Mouse (Mus musculus) heart, adult 2 months (tissue): ENCODE data around the gene Arid5b.

Experiments used
- CTCF ChIP-seq: fragments of 200-600 bp; IDR thresholded peaks from 2 replicates; pipeline ENCODE4 v1.8.1; 2022; ENCODE audit warnings: antibody characterized with exemption, mild to moderate bottlenecking, moderate library complexity
- POLR2A ChIP-seq: fragments of 200-500 bp; IDR thresholded peaks from 2 replicates; pipeline ENCODE4 v1.6.1; 2011; ENCODE audit warnings: mild to moderate bottlenecking, low read depth, low read length, control low read depth; ENCODE audit not compliant: insufficient read depth

- TF ChIP-seq CTCF = no peak
- no peak for TF ChIP-seq POLR2A
Observed at GRCm38 (mm10) chr10:68301013-68301412, 22.5 kb upstream of the Arid5b start.
